Mouse (Mus musculus) c-Kit-positive CD71-positive TER-119-negative erythroid progenitor cells, embryonic 14.5 days (primary cell): ENCODE results near the gene Igsf21.

Experiments used
- DNase-seq: peaks from one replicate; pipeline ENCODE4 v3.0.0-alpha.2; 2013; ENCODE audit warnings: low read depth

The Igsf21 gene

DNA sequence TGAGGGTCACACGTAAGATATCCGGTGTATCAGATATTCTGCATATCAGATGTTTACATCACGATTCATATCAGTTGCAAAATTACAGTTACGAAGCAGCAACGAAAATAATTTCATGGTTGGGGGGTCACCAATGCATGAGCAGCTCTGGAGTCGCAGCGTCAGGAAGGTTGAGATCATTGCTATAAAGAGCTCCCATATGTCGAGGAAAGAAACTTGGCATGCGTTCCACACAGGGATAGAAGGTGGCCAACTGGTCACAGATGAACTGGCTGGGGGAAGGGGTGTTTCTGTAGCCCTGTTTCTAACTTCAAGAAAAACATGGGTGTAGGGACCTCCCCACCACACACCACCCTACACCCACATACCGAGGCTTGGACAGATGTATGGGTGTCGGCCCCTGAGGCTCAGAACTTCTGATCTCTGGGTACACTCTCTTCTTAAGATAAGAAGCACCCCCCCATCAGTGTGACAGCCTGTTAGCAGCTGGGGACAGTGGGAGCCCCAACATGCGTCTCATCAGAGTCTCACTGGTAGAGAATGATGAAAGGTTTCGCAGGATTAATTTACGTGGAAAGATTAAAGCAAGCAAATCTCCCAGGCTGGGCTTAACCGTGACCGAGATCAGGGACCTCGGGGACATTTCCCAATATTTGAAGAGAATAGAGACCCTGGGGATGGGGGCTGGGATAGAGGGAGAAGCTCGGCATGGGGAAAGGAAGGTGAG is 54.1 kb downstream of the Igsf21 start:
- no peak for DNase-seq

DNA sequence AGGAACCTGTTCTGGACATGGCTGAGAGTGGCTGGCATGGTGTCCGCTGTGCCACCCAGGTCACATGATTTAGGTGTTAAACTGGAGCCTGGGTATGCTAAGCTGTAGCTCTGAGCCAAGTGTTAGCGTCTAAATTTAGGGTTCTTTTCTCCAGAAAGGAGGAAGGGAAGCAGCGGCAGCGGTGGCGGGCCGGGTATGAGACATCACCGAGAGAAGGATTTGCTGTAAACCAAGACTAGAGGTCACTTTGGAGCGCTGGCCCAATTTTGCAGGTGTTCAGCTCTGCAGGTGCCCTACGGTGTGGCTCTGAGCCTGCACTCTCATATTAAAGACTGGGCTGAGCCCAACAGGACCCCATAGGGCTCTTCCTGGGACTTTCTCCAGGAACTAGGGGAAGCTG is 57.0 kb downstream of the Igsf21 start:
- no peak for DNase-seq

DNA sequence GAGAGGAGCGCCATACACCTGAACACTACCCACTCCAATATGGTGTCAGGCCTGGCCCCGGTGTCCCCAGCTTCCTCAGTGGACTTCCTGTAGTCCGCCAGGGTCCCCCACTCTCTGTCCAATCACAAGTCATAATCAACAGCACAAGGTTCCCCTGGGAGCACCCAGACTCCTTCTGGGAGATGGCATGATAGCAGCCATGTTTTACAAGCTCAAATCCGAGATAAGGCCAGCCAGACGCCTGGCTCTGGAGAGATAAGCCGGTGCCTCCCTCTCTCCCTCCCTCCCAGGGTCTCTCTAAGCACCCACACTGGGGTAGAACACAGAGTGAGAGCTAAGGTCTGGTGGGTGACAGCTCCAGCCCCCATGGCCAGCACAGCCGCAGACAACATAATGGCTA is 58.0 kb downstream of the Igsf21 start:
- peak; percentile 20 for DNase-seq

DNA sequence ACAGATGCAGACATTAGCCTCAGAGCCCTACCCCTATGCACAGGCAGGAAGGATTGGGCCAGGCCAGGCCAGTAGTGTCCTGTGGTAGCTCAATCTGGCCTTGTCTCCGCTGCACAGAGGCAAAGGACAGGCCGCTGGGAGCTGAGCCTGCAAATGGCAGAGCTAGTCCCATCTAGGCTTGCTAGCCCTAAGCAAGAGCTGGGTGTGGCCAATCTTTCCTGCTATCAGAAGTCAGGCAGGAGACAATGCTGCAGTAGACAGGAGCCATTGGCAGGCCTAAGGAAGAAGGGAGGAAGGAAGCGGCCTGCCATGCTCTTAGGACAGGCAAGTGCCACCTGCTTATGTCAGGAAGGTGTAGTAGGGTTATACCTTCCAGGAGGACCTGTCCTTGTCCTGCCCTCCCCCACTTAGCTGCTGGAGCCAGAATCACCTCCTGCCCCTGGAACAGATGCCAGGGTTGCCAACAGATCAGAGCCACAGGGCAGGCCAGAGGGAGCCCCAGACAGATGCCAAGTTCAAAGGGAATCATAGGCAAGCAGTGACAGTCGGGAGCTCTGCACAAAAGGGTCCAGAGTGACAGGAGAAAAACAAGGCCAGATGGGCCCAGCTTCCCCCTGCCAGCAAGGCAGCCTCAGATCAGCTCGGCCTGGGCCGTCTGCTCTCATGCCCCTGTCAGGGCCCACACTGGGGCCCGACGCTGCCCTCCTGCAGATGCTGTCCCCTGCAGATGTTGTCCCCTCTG is 59.0 kb downstream of the Igsf21 start:
- DNase-seq = no peak

DNA sequence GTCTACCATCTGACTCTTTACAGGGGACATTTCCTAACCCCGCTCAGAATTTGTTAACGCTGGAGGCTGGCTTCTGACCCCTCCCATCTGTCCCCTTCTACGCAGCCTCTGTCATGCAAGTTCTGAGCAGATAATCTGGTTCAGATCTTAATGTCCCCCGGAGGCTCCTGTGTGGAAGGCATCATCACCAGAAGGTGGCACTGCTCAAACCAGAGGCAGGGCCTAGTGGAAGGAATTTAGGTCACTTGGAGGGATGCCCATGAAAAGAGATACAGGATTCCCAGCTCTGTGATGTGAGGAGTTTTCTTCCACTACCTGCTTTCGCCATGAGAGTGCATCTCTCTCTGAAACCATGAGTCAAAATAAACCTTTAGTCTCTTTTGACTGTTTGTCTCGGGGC is 67.0 kb downstream of the Igsf21 start:
- DNase-seq = no peak

DNA sequence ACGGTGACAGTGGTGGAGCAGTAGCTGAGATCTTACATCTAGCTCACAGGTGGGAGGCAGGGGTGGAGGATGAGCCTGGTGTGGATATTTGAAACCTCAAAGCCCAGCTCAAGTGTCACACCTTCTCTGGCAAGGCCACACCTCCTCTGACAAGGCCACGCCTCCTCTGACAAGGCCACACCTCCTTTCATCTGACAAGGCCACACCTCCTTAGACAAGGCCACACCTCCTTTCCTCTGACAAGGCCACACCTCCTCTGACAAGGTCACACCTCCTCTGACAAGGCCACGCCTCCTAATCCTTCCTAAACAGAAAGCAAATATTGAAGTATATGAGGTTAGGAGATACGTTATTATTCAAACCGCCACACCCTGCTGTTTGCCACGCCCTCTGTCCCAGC is 69.5 kb downstream of the Igsf21 start:
- no peak for DNase-seq

DNA sequence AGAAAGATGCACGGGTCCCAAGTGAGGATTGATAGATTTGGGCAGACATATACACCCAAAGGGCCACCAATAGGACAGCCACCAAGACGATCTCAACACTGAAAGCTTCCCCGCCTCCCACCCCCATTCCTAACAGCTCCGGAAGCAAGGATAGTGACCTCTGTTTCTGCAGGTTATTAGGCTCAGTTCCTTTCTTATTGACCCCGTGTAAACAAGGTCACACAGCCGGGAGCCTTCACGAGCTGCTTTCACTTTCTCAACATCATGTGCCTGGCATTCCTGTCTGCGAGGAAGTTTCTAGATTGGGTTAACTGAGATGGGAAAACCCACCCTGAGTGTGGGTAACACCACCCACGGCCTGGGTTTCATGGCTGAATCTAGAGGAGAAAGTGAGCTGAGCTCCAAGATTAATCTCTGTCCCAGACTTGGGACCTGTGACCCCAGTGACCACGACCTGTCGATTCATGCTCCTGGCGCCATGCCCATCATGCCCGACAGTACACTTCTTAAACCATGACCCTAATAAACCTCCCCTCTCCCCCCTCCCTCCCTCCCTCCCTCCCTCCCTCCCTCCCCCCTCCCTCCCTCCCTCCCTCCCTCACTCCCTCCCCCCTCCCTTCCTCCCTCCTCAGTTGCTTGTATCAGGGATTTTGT is 72.7 kb downstream of the Igsf21 start:
- no peak for DNase-seq

DNA sequence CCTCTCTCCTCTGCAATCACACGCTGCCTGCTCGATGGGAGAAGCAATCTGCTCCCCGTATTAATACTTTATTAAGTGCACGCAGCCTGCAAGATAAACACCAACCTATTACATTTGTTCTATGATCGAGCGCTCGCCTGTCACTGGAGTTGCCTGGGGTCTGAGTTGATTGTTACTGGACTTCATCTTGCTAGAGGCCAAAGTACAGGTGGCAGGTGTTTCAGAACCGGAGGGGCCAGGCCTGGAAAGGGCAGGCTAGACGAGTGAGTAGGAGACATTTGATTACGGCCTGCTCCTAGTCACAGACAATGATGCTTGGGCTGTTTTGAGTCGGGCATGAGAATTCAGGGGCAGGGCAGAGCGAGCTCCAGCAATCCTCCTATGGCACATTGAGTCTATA is 73.5 kb downstream of the Igsf21 start:
- DNase-seq = no peak

DNA sequence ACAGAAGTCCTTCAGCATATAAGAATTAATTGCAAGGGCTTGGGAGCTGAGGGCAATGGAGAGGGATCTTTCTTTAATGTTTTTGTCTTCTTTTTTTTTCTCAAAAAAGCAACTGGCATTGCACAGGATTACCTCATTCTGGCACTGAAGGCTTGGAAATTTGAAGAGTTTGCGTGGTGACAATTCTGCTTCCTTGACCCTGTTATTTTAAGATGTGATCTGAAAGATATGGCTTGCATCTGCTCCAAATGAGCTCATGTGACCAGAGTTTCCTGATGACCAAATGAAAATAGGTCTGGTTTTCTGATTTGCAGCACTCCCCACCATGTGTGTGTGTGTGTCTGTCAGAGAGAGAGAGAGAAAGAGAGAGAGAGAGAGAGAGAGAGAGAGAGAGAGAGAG is 74.7 kb downstream of the Igsf21 start:
- DNase-seq = no peak

DNA sequence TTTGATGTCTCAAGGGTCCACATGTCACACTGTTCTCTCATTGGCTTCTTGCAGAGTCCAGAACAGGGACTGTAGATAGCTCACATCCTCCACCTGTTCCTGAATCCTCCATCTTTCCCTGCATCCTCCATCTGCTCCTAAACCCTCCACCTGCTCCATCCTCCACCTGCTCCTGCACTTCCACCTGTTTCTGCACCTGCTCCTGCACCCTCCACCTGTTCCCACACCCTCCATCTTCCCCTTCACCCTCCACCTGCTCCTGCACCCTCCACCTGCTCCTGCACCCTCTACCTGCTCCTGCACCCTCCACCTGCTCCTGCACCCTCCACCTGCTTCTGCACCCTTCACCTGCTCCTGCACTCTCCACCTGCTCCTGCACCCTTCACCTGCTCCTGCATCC is 75.4 kb downstream of the Igsf21 start:
- no peak for DNase-seq

DNA sequence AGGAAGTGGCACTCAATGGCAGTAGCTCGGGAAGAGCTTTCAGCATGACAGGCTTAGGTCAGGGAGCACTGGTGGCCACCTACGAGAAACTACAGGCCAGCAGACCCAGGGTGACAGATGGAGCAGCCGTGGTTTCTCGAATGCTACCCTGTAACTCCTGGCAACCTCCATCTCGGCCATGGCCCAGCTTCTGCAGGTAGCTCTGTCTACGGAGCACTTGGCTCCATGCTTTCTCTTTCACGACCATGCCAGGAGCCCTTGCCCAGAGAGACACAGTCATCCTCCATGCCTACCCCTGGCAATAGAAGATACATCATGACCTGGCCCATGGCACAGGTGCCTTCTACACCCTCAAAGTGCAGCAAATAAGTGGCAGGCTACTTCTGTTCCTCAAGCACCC is 80.7 kb downstream of the Igsf21 start:
- DNase-seq = no peak

DNA sequence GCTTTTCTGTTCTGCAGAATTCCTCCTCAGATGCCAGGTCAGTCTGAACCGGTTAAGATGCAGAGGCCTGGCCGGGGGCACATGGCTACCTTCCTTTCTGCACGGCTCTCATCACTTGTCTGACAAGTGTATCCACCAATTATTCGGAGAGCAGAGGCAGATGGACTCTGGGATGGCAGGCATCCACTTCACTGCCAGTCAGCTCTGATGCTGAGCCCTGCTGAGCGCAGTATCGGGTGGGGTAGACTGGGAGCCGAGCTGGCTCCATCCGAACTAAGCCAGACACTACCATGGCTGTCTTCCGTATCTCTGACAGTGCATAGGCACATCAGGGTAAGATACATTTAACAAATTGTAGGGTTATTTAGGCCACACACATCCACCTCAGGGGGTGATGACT is 81.9 kb downstream of the Igsf21 start:
- DNase-seq = no peak

DNA sequence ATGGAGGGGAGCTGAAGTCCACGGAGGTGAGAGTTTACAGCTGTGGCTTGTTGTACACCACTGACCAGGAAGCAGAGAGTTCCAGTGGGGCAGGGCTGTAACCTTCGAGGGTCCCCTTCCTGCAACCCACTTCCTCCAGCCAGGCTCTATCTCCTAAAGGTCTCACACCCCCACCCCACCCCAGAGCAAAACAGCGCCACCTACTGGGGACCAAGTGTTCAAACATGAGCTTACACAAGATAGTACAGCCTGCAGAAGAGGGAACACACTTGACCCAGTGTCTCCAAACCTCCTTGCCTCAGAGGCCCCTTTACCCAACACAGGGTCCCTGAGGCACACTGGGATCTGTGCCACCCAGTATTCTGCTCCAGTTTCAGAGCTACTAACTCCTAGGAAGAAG is 87.0 kb downstream of the Igsf21 start:
- DNase-seq = no peak

DNA sequence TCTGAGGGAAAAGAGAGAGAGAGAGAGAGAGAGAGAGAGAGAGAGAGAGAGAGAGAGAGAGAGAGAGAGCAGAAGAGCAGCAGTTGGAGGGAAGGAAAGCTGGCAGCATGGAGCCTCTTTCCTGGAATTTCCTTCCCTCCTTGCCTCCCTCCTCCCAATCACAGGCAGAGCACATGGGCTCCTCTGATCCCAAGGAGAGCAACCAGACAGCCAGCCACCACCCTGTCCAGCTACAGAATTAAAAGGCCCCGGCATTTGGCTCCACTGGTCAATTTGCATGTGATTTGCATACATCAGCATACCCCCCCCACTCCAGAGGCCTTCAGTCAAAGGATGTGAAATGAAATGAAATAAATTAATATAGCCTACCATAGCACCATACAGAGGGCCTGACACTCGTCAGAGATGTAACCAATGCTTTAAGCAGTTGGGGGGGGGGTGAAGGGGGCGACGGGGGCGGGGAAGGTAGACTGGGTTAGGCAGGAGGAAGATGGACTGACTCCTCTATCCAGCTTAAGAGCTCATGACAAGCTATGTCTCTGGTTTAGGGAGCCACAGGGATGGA is 91.6 kb downstream of the Igsf21 start:
- DNase-seq = no peak

DNA sequence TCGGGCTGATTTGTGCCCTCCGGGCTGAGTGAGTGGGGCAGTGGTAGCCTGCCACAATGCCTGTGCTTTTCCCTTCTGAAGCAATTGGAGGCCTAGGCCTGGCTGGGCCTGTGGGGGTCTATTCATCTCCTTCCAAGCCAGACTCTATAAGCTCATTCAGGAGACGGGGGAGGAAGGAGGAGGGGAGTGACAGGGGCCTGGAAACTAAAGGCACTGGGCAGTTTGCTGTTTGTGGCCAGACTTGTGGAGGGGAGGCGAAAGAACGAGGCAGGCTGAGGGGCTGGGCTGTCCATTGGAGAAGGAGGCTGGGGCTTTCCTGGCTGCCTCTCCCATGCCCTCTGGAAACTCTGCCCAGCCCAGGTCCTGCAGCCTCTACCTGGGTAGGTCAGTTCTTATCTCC is 92.1 kb downstream of the Igsf21 start:
- no peak for DNase-seq

DNA sequence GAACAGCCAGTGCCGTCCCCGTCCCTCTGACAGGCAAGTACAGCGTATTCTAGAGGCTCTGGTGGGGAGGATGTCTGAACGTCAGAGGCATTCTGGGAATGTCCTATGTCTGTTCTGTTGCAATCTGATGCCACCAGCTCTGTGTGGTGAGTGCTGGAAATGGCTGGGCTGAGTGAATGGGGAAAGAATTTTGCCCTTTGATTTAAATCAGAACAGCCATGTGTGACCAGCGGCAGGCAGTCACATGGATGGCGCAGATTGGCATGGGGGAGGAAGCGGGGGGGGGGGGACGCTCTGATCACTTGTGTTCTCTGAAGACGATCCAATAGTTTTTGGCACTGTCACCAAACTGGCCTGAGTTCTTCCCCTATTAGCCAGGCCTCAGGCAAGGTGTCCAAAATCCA is 92.9 kb downstream of the Igsf21 start:
- DNase-seq = no peak

DNA sequence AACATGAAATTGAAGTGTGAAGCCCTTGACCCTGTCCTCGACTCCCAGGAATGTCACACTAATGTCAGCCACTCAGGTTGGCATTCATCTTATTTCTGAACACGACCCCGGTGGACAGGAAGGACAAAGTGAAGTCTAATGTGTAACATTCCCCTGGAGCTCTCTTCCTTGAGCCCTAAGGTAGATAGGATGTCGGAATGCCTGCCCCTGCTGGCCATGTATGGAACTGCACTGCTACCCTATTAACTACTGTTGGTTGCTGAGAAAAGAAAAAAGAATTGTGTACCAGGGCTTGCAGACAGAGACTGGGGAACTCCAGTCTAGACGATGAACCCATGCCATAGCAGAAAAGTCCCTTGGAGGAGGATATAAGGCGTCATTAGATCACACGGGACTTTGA is 93.5 kb downstream of the Igsf21 start:
- peak; percentile 5 for DNase-seq

DNA sequence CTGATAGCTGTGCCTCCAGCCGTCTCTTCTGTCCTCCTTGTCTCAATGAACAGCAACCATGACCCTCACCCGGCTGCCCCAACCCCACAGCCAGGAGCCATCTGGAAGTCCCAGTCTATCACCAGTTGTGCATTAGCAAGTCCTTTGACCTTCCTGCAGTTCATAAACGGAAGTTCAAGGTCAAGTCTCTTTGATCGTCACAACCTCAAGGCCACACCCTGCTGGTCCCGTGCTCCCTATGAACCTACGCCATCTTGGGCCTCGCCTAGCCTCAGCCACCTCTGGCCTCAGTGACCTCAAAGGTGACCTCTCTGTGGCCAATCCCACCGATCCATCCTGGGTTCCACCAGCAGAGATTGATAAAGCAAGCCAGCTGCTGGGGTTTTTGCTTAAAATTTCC is 96.9 kb downstream of the Igsf21 start:
- no peak for DNase-seq

DNA sequence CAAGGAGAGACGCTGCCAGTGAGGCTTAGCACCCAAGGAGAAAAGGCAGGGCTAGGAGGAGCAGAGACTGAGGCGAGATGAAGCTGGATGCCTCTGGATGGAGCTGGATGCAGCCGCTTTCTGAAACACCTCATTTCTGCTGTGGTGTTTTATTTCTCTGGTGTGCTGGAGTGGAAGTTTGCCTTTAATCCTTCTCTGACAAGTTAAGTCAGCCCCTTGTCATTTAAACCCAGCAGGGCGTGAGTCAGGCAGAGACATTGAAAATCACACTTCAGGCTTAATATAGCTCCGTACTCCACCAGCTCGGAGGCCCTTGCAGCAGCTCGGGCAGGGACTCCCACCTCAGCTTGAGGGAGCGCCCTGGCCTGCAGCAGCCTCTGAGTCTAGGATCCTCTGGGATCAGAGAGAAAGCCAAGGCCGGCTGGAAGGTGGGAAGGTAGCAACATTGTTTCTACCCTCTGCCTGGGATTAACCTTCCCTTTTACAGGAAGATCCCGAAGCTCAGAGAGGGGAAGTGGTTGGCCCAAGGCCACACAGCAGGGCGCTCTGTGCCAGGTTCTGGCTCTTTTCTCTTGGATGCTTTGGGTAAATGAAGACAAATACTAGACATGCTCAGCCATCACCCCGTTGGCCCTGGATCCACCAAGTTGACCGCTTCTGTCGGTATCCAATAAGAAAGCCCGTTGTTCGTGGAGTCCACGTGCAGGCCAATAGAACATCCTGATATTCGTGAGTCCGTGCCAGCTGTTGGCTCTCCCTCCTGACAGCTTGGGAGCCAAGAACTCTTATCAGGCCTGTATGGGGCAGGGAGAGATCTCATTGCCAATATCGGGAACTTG is 98.5 kb downstream of the Igsf21 start:
- DNase-seq = no peak

DNA sequence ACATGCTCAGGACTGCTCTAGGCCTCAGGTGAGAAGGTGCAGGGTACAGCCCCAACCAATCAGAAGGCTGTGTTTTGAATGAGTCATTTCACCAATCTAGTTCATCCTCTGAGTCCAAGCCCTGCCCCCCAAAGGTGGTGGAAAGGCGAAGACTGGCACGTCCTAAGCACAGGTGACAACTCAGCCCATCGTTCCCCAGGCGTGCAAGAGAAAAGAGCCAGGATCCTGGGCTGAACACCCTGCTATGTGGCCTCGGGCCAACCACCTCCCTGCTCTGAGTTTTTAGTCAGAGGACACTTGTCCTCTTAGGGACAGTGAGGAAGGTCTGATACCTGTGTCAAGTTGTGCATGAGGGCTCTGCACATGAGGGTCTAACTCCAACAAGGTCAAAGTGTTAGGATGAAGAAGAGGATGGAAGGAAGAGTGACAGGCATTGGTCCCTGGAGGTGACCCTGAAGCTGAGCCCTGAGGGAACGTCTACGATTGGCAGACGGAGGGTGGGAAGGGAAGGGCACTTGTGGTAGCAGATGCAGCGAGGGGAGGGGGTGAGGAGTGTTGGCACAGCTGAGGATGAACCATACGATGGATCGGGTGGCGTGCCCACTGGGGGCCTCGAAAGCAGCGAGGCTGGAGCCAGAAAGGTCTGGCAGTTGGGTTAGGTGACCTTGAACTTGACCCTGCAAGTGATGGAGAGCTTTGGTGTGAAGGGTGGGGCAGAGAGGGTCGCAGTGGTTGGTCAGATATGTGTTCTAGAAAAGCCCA is 99.3 kb downstream of the Igsf21 start:
- DNase-seq = no peak

DNA sequence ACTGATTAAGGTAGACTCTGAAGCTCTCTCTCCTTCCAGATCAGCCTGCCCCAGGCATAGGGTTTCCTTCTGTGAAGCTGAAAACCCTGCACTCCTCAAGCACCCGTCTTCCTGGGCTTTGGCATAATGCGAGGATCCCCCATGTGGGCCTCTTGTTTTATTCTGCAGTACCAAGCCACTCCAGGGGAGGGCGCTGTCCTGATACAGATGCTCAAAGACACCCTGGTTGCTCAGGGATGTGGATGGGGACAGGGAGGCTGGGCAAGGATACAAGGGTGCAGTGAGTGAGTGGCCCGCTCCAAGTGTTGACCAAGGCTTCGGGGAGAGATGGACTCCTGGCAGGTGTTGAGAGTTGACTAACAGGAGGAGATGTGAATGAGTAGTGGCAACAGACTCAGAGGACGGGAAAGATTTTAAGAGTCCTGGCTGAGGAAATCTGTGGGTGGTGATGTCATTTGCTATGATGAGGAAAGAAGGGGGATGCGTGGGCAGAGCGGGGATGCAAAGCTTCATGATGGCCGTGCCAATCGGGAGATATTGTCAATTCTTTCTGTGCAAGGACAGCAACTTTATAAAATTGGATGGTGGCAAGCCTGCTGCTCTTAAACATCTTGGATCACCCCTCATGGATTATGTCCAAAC is 102.6 kb downstream of the Igsf21 start:
- no peak for DNase-seq
